Mouse (Mus musculus) intestine, embryonic 14.5 days (tissue): Measurements from ENCODE around the gene Ptprg. TPM values are rescaled to one million over a fixed set of nuclear protein-coding genes. Genes with fewer than 3 reads are reported as not detected.

Experiments used
- ATAC-seq: fragments of 200-750 bp; cut with Nextera tagmentation; replicated peaks from 2 replicates; pipeline ENCODE4 v1.8.0; 2017; ENCODE audit warnings: low read depth, moderate number of reproducible peaks, moderate TSS enrichment, moderate library complexity; ENCODE audit not compliant: low FRiP score, low TSS enrichment
- DNase-seq: peaks from one replicate; pipeline ENCODE4 v3.0.0-alpha.2; 2018; ENCODE audit warnings: low spot score
- H3K27ac ChIP-seq: fragments of 300-500 bp; sonication (generic); 2 replicates; pipeline ENCODE4 v1.5.1; 2014; ENCODE audit warnings: low read depth, mild to moderate bottlenecking, control low read depth
- H3K27me3 ChIP-seq: fragments of 300-500 bp; sonication (generic); replicated peaks from 2 replicates; pipeline ENCODE4 v1.6.1; 2014; ENCODE audit warnings: low read length, control low read depth; ENCODE audit not compliant: control insufficient read depth, insufficient read depth
- H3K36me3 ChIP-seq: fragments of 300-500 bp; sonication (generic); 2 replicates; pipeline ENCODE4 v1.6.1; 2014; ENCODE audit warnings: low read length, control low read depth; ENCODE audit not compliant: control insufficient read depth, insufficient read depth
- H3K4me1 ChIP-seq: fragments of 300-500 bp; sonication (generic); replicated peaks from 2 replicates; pipeline ENCODE4 v1.6.1; 2014; ENCODE audit warnings: low read length, control low read depth, mixed read lengths; ENCODE audit not compliant: control insufficient read depth, insufficient read depth
- H3K4me2 ChIP-seq: fragments of 300-500 bp; sonication (generic); 2 replicates; pipeline ENCODE4 v1.6.1; 2014; ENCODE audit warnings: low read length
- H3K4me3 ChIP-seq: fragments of 300-500 bp; sonication (generic); 2 replicates; pipeline ENCODE4 v1.5.1; 2014; ENCODE audit warnings: low read depth, low read length, control low read depth, mixed read lengths
- H3K9ac ChIP-seq: fragments of 300-500 bp; sonication (generic); 2 replicates; pipeline ENCODE4 v1.6.1; 2014; ENCODE audit warnings: mild to moderate bottlenecking, low read length
- H3K9me3 ChIP-seq: fragments of 300-500 bp; sonication (generic); 2 replicates; pipeline ENCODE4 v1.6.1; 2016; ENCODE audit warnings: low read length, control low read depth; ENCODE audit not compliant: control insufficient read depth
- WGBS: fragments of 180-500 bp; shearing (Covaris S2); extraction: QIAGEN DNeasy Blood & Tissue Kit; methylation state at CpG from one replicate; pipeline ENCODE4 v1.1.7; 2014; 5-methylcytosine and 5-hydroxymethylcytosine counted together
- polyA plus RNA-seq: library from polyadenylated mRNA; unstranded; fragments of >200 nt; fragmentation: Nextera tagmentation; extraction: Ambion mirVana; gene quantifications from 2 replicates; pipeline ENCODE4 v1.2.1, GENCODE M21; 2014

Ptprg gene
- polyA plus RNA-seq, 1 experiment from 2014 or later: 25.1 TPM

DNA sequence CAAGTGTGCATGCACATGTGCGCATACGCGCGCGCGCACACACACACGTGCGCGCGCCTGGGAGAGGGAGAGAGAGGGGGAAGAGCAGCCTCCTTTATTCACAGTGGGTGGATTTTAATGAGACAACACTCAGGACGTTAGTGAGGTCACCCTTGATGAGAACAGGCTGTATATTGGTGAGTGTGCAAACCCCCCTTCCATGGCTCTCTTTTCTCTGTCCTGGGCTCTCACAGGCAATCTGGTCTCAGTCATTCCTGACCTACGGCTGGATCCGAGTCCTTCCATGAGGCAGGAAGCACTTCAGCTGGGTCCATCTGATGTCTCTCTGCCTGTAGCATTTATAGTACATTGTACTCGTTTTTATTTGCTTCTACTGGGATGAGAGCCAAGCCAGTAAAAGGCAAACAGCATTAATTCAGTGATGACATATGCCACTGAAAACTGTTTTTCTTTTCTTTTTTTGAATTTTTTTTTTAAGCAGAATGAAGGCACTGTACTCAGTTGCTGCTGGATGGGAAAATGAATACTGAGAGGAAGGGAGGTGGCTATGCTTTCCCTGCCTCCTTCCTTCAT, 608.5 kb downstream of the Ptprg start:
- no peak overlapping the region for H3K4me3 ChIP-seq
- ATAC-seq: no peak; the same call in 1 of the 2 replicates

DNA sequence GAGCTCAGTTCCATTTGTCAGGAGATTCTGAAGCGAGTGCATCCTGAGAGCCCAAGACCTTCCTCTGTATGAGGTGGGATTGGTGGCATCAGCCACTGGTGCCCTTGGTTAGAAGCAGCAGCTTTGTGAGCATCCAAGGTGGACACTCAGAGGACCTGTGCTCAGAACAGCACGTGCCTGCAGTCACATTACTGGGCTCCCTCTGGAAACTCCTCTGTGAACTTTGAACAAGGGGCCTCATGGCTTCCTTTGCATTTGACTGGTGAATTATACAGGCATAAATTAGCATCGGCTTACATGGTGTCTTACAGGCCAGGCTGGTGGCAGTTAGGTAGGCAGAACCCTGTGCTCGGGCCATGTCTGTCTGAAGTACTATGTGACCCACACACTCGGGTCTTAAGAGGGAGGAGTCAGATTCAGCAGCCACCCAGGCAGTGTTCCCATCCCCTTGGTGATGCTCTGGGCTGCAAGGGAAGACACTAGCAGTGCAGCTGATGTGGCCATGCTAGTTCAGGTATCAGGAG, 609.1 kb downstream of the Ptprg start:
- Histone ChIP-seq H3K9me3 (no peaks in the 10 kb centered on the region), H3K9ac (no peak overlapping the region), H3K4me3 (no peak overlapping the region), H3K27ac (no peak overlapping the region), H3K4me1 (peaks cover 2% of the 10 kb centered on the region; the same call in 1 of the 2 replicates), H3K36me3 (no peaks in the 10 kb centered on the region), H3K4me2 (no peak overlapping the region), H3K27me3 (no peaks in the 10 kb centered on the region)
- DNase-seq (no peak), ATAC-seq (no peak)
- WGBS: 72% methylated on average over 5 of the region's 5 CpGs

More for the DNA sequence above, 608.5 kb downstream of the Ptprg start:
- no peak overlapping the region for H3K4me2 ChIP-seq
- no peak overlapping the region for H3K9ac ChIP-seq
- 68% methylated on average over 14 of the region's 14 CpGs for WGBS
- no peak for DNase-seq
- no peaks in the 10 kb centered on the region for H3K27me3 ChIP-seq
- peak overlapping the region; percentile 1; the same call in 1 of the 2 replicates for H3K27ac ChIP-seq
- no peaks in the 10 kb centered on the region for H3K9me3 ChIP-seq
- no peaks in the 10 kb centered on the region for H3K36me3 ChIP-seq
- H3K4me1 ChIP-seq: peaks cover 2% of the 10 kb centered on the region; the same call in 1 of the 2 replicates

DNA sequence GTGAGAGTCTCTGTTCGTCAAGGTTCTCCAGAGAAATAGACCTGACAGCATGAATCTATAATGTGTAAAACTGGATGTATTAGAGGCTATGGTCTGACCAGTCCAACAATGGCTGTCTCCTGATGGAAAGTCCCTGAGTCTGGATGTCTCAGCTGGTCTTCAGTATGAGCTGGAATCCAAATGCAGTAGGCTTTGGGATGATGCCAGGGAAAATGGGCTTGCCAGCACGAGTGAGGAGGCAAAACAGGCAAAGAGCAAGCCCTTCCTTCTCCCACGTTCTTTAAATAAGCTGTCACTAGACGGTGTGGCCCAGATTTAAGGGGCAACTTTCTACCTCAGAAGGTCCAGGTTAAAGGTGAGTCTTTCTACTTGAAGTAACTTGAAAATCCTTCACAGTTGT, 609.9 kb downstream of the Ptprg start:
- no peaks in the 10 kb centered on the region for H3K27me3 ChIP-seq
- H3K27ac ChIP-seq: no peak overlapping the region
- H3K9ac ChIP-seq: no peak overlapping the region
- H3K4me3 ChIP-seq: no peak overlapping the region
- no peak for ATAC-seq
- 68% methylated on average over 4 of the region's 4 CpGs for WGBS
- no peak for DNase-seq
- H3K36me3 ChIP-seq: no peaks in the 10 kb centered on the region
- H3K4me2 ChIP-seq: no peak overlapping the region
- H3K4me1 ChIP-seq: peaks cover 2% of the 10 kb centered on the region; the same call in 1 of the 2 replicates
- H3K9me3 ChIP-seq: no peaks in the 10 kb centered on the region

DNA sequence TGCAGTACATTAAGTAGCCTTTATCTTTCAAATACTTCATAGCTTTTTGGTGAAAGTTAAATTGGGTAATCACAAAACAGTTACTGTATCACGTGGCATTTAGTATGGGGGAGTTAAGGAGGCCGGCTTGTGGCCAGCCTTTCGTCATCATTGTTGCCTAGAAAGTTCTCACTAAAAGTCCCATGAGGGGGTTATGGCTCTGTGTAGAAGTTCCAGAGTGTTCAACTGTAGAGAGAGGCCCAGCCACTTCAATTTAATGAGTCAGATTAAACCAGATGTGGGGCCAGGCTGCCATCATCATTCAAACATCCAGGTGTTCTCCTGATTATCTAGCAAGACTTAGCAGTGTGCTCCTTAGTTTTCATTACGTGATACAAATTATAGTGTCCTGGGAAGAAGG, 613.9 kb downstream of the Ptprg start:
- H3K9ac ChIP-seq: no peak overlapping the region
- no peaks in the 10 kb centered on the region for H3K9me3 ChIP-seq
- peaks cover under 1% of the 10 kb centered on the region; the same call in 1 of the 2 replicates for H3K4me1 ChIP-seq
- WGBS: 79% methylated on average over 4 of the region's 4 CpGs
- DNase-seq (no peak), ATAC-seq (no peak)
- no peak overlapping the region for H3K4me3 ChIP-seq
- H3K36me3 ChIP-seq: no peaks in the 10 kb centered on the region
- H3K27me3 ChIP-seq: no peaks in the 10 kb centered on the region
- no peak overlapping the region for H3K27ac ChIP-seq
- no peak overlapping the region for H3K4me2 ChIP-seq

DNA sequence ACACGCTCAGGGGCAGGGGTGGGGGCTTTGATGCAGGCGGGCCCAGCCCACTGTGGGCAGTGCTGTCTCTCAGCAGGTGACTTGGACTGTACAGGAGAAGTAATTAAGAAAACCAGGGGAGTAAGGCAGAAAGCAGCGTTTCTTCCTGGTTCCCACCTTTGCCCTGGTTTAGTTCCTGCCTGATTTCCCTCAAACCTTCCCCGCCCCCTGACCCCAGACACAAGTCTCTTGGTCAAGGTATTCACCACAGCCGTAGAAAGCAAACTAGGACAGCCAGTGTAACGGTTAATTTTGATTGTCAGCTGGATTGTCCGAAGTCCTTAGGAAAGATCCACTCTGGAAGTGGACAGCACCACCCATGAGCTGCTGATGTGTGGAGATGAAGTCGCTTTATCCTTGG, 614.3 kb downstream of the Ptprg start:
- H3K9me3 ChIP-seq: no peaks in the 10 kb centered on the region
- H3K27ac ChIP-seq: no peak overlapping the region
- no peak overlapping the region for H3K9ac ChIP-seq
- no peaks in the 10 kb centered on the region for H3K27me3 ChIP-seq
- DNase-seq (no peak), ATAC-seq (no peak)
- H3K4me3 ChIP-seq: no peak overlapping the region
- H3K36me3 ChIP-seq: no peaks in the 10 kb centered on the region
- no peaks in the 10 kb centered on the region; the same call in 1 of the 2 replicates for H3K4me1 ChIP-seq
- H3K4me2 ChIP-seq: no peak overlapping the region
- 83% methylated on average over 8 of the region's 8 CpGs for WGBS

DNA sequence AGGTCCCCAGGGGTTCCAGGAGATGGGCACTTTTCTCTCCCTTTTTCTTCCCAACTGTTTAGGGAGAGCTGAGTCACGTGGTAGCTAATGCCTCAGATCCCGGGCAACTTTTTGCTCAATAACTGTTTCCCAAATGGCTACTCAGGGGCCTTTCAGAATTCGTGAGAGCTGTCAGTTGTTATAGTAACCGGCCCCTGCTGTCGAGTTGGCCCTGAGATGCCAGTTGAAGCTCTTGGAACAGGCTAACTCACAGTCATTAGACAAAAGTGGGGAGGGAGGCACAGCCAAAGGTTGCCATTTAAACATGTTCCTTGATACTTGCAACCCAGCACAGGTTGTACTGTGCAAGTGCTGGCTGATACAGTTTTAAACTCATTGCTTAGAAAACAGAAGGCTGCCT, 624.1 kb downstream of the Ptprg start:
- Histone ChIP-seq H3K4me1 (no peaks in the 10 kb centered on the region), H3K9ac (no peak overlapping the region), H3K27ac (no peak overlapping the region), H3K4me3 (no peak overlapping the region), H3K27me3 (no peaks in the 10 kb centered on the region), H3K4me2 (no peak overlapping the region), H3K36me3 (no peaks in the 10 kb centered on the region), H3K9me3 (no peaks in the 10 kb centered on the region)
- WGBS: 51% methylated on average over 5 of the region's 5 CpGs
- no peak for ATAC-seq
- no peak for DNase-seq

DNA sequence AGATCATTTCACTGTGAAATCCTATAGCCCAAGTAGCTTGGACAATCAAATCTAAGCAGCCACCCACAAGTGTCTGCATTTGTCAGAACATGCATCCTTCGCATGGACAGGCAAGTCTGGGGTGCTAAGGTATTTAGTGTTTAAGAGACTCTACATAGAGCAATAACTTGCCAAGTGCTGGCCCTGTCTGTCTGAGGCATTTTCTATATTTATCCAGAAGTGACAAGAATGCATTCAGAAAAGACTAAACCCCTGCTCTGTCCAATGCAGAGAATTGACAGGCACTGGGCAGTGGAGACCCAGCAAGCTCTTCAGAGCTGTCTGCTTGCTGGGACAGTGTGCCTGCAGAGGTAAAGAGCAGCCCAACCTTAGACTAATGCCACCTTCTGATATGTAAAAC, 625.3 kb downstream of the Ptprg start:
- Histone ChIP-seq H3K9ac (no peak overlapping the region), H3K4me1 (no peaks in the 10 kb centered on the region), H3K36me3 (no peaks in the 10 kb centered on the region), H3K4me2 (no peak overlapping the region), H3K27ac (no peak overlapping the region), H3K9me3 (no peaks in the 10 kb centered on the region), H3K27me3 (no peaks in the 10 kb centered on the region), H3K4me3 (no peak overlapping the region)
- DNase-seq: no peak
- no peak for ATAC-seq
- 86% methylated on average over 1 of the region's 1 CpGs for WGBS

DNA sequence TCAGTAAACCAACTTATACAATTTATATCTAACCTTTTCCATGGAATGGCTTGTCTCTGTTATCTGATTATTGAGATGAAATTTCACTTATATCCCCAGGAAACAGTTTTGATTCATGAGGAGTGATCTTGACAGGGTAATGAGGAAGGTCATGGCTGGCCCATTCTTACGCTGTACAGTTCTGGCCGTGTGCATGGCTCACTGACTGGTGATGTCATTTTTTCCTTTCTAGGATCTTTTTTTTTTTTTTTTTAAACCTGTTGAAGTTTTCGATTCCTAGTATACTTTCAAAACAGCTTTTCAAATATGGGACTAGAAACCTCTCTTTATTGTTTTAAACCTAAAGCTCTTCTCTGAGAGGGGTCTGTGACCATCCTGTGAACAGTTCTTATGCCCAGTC, 626.8 kb downstream of the Ptprg start:
- H3K4me3 ChIP-seq: no peak overlapping the region
- H3K4me2 ChIP-seq: no peak overlapping the region
- no peaks in the 10 kb centered on the region for H3K36me3 ChIP-seq
- H3K9ac ChIP-seq: no peak overlapping the region
- no peaks in the 10 kb centered on the region for H3K27me3 ChIP-seq
- H3K9me3 ChIP-seq: no peaks in the 10 kb centered on the region
- DNase-seq: no peak
- WGBS: 60% methylated on average over 3 of the region's 3 CpGs
- H3K27ac ChIP-seq: no peak overlapping the region
- no peak for ATAC-seq
- 0 out of 2 replicates have a peak, but pooled peaks cover 7% of the 10 kb centered on the region for H3K4me1 ChIP-seq

DNA sequence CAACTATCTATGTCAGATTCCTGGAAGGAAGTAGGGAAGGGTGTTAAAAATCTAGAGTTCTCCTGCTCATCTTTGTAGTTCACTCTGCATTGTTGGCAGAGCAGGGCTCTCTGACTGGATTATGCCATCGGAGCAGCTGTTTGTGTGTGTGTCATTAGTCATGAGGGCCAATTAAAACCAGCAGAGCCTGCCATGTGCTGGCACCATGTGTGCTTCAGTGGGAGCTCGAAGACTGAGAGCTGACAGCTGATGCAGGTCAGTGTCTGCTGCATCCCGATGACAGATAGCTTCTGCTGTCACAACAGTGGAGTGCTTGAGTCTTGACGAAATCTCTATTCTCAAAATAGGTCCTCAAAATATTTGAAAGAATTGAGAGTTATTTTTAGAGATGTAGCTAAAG, 631.7 kb downstream of the Ptprg start:
- H3K4me2 ChIP-seq: no peak overlapping the region
- no peak overlapping the region for H3K27ac ChIP-seq
- no peak for ATAC-seq
- no peaks in the 10 kb centered on the region for H3K27me3 ChIP-seq
- 77% methylated on average over 4 of the region's 4 CpGs for WGBS
- no peak for DNase-seq
- no peak overlapping the region for H3K9ac ChIP-seq
- H3K4me3 ChIP-seq: no peak overlapping the region
- H3K4me1 ChIP-seq: peaks cover 9% of the 10 kb centered on the region; the same call in 1 of the 2 replicates
- H3K36me3 ChIP-seq: no peaks in the 10 kb centered on the region
- no peaks in the 10 kb centered on the region for H3K9me3 ChIP-seq
